Mouse (Mus musculus): ENCODE measurements around the gene Wwp2. TPM values are rescaled to one million over a fixed set of nuclear protein-coding genes. Genes with fewer than 3 reads are reported as not detected.

Gene Wwp2
- polyA plus RNA-seq, 1 experiment: 59.8 TPM

- TF ChIP-seq SRF (IDR thresholded peaks at IDR 0.05; ENCODE audit: control insufficient read depth, insufficient read length, low read depth) (no peak), MAX (IDR thresholded peaks at IDR 0.05; ENCODE audit: low read depth) (no peak), POLR2AphosphoS2 (IDR thresholded peaks at IDR 0.05; ENCODE audit: insufficient read length, low read depth) (no peak), REST (IDR thresholded peaks at IDR 0.05; ENCODE audit: insufficient read depth, insufficient read length) (no peak), E2F4 (IDR thresholded peaks at IDR 0.05; ENCODE audit: insufficient read depth) (no peak), CEBPB (IDR thresholded peaks at IDR 0.05; ENCODE audit: insufficient read depth, poor library complexity, severe bottlenecking) (no peak), POLR2A (IDR thresholded peaks at IDR 0.05; ENCODE audit: insufficient read length, low read depth) (no peak), MYOG (IDR thresholded peaks at IDR 0.05; ENCODE audit: control insufficient read depth in 1 of 3, insufficient read depth in 1 of 3, insufficient read length in 2 of 3, low read depth in 2 of 3) (no peak), MYOD1 (IDR thresholded peaks at IDR 0.05; ENCODE audit: control insufficient read depth in 1 of 3, insufficient read length in 2 of 3, low read depth in 2 of 3) (no peak), TCF12 (IDR thresholded peaks at IDR 0.05; ENCODE audit: insufficient read depth, poor library complexity, severe bottlenecking) (no peak), TCF3 (IDR thresholded peaks at IDR 0.05; ENCODE audit: insufficient read length, low read depth) (no peak), USF1 (IDR thresholded peaks at IDR 0.05; ENCODE audit: low read depth) (no peak)
- H3K79me2 ChIP-seq (ENCODE audit: control insufficient read depth, insufficient read depth): no peaks in the 10 kb centered on the region
- H3K4me3 ChIP-seq: no peak overlapping the region
- H3ac ChIP-seq (ENCODE audit: control insufficient read depth, insufficient read length): no peak overlapping the region
- H3K4me2 ChIP-seq (ENCODE audit: low read depth): no peak overlapping the region
- peaks cover 5% of the 10 kb centered on the region for H3K36me3 ChIP-seq (ENCODE audit: control insufficient read depth, insufficient read depth)
- H3K27me3 ChIP-seq (ENCODE audit: control insufficient read depth, insufficient read depth, insufficient read length): no peaks in the 10 kb centered on the region
Observed at GRCm38 (mm10) chr8:107518726-107519125, 82.6 kb downstream of the Wwp2 start.

GRCm38 (mm10) chr8:107519860-107520259 is 83.7 kb downstream of the Wwp2 start:
- Histone ChIP-seq H3K79me2 (ENCODE audit: control insufficient read depth, insufficient read depth) (no peaks in the 10 kb centered on the region), H3K4me2 (ENCODE audit: low read depth) (peak overlapping the region; percentile 10), H3K36me3 (ENCODE audit: control insufficient read depth, insufficient read depth) (peaks cover 5% of the 10 kb centered on the region), H3ac (ENCODE audit: control insufficient read depth, insufficient read length) (no peak overlapping the region), H3K4me3 (no peak overlapping the region), H3K27me3 (ENCODE audit: control insufficient read depth, insufficient read depth, insufficient read length) (no peaks in the 10 kb centered on the region)
- TF ChIP-seq MYOG (IDR thresholded peaks at IDR 0.05; ENCODE audit: control insufficient read depth in 1 of 3, insufficient read depth in 1 of 3, insufficient read length in 2 of 3, low read depth in 2 of 3): no peak

DNA sequence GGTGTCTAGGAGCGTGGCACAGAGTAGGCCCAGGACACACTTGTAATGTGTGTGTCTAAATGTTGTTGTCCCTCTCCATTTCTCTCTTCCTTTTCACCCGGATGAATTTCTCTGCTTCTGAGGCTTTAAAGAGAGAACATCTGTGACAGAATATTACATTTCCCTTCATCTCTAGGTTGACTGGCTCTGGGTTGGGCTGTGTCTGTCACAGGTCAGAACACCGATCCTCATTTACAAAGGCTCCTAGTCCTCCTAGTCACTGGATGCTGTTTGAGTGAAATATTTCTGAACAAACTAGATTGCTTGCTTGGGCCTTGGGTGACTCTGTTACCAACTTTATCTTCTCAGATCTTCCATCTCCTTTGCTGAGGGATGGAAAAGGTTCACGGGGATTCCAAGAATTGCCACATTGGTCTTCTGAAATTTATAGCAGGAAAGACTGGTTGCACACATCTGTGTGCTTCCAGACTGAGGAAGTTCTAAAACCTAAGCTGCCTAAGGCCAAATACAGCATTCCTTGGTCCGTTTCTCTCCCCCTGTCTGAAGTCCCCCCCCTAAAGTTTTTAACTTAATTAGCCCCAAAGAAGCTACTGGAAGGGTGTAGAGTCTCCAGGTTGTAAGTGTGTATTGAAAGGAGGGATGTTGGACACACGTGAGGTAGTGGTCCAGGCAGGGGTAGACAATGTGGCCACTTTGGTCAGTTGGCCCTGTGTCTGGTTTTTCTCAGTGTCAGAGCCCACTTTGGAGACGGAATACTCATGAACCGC is 85.8 kb downstream of the Wwp2 start:
- Histone ChIP-seq H3K27me3 (ENCODE audit: control insufficient read depth, insufficient read depth, insufficient read length) (no peaks in the 10 kb centered on the region), H3K4me2 (ENCODE audit: low read depth) (no peak overlapping the region), H3K36me3 (ENCODE audit: control insufficient read depth, insufficient read depth) (peaks cover 5% of the 10 kb centered on the region), H3K79me2 (ENCODE audit: control insufficient read depth, insufficient read depth) (no peaks in the 10 kb centered on the region), H3K4me3 (no peak overlapping the region), H3ac (ENCODE audit: control insufficient read depth, insufficient read length) (no peak overlapping the region)
- TF ChIP-seq MYOG (IDR thresholded peaks at IDR 0.05; ENCODE audit: control insufficient read depth in 1 of 3, insufficient read depth in 1 of 3, insufficient read length in 2 of 3, low read depth in 2 of 3) (no peak), REST (IDR thresholded peaks at IDR 0.05; ENCODE audit: insufficient read depth, insufficient read length) (no peak), MAX (IDR thresholded peaks at IDR 0.05; ENCODE audit: low read depth) (no peak), USF1 (IDR thresholded peaks at IDR 0.05; ENCODE audit: low read depth) (no peak), E2F4 (IDR thresholded peaks at IDR 0.05; ENCODE audit: insufficient read depth) (no peak), SRF (IDR thresholded peaks at IDR 0.05; ENCODE audit: control insufficient read depth, insufficient read length, low read depth) (no peak), TCF3 (IDR thresholded peaks at IDR 0.05; ENCODE audit: insufficient read length, low read depth) (no peak), MYOD1 (IDR thresholded peaks at IDR 0.05; ENCODE audit: control insufficient read depth in 1 of 3, insufficient read length in 2 of 3, low read depth in 2 of 3) (no peak), TCF12 (IDR thresholded peaks at IDR 0.05; ENCODE audit: insufficient read depth, poor library complexity, severe bottlenecking) (no peak)

DNA sequence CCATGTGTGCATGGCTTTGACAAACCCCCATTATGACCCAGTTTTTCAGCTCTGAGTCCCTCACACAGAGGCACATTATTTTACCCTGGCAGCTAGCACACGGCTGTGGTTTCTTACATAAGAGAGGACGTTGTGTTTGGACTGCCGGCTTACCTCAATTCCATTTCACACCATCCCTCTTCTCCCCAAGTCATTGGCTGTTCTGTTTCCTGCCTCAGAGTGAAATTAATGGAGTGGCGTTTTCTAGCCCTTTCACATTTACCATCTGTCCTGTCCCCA is 86.3 kb downstream of the Wwp2 start:
- Histone ChIP-seq H3K4me2 (ENCODE audit: low read depth) (no peak overlapping the region), H3ac (ENCODE audit: control insufficient read depth, insufficient read length) (no peak overlapping the region), H3K4me3 (no peak overlapping the region), H3K36me3 (ENCODE audit: control insufficient read depth, insufficient read depth) (peaks cover 5% of the 10 kb centered on the region), H3K79me2 (ENCODE audit: control insufficient read depth, insufficient read depth) (no peaks in the 10 kb centered on the region), H3K27me3 (ENCODE audit: control insufficient read depth, insufficient read depth, insufficient read length) (no peaks in the 10 kb centered on the region)
- TF ChIP-seq TCF3 (IDR thresholded peaks at IDR 0.05; ENCODE audit: insufficient read length, low read depth): no peak

GRCm38 (mm10) chr8:107524535-107524934 is 88.4 kb downstream of the Wwp2 start:
- H3K4me2 ChIP-seq (ENCODE audit: low read depth): no peak overlapping the region
- no peak overlapping the region for H3ac ChIP-seq (ENCODE audit: control insufficient read depth, insufficient read length)
- H3K36me3 ChIP-seq (ENCODE audit: control insufficient read depth, insufficient read depth): no peaks in the 10 kb centered on the region
- no peaks in the 10 kb centered on the region for H3K79me2 ChIP-seq (ENCODE audit: control insufficient read depth, insufficient read depth)
- TF ChIP-seq POLR2A (IDR thresholded peaks at IDR 0.05; ENCODE audit: insufficient read length, low read depth): no peak
- no peak for TF ChIP-seq POLR2AphosphoS2 (IDR thresholded peaks at IDR 0.05; ENCODE audit: insufficient read length, low read depth)
- TF ChIP-seq USF1 (IDR thresholded peaks at IDR 0.05; ENCODE audit: low read depth): no peak
- TF ChIP-seq CEBPB (IDR thresholded peaks at IDR 0.05; ENCODE audit: insufficient read depth, poor library complexity, severe bottlenecking): no peak
- TF ChIP-seq TCF3 (IDR thresholded peaks at IDR 0.05; ENCODE audit: insufficient read length, low read depth): no peak
- no peak for TF ChIP-seq SRF (IDR thresholded peaks at IDR 0.05; ENCODE audit: control insufficient read depth, insufficient read length, low read depth)
- no peak for TF ChIP-seq MYOG (IDR thresholded peaks at IDR 0.05; ENCODE audit: control insufficient read depth in 1 of 3, insufficient read depth in 1 of 3, insufficient read length in 2 of 3, low read depth in 2 of 3)
- TF ChIP-seq MYOD1 (IDR thresholded peaks at IDR 0.05; ENCODE audit: control insufficient read depth in 1 of 3, insufficient read length in 2 of 3, low read depth in 2 of 3): no peak
- TF ChIP-seq E2F4 (IDR thresholded peaks at IDR 0.05; ENCODE audit: insufficient read depth): no peak
- no peak for TF ChIP-seq REST (IDR thresholded peaks at IDR 0.05; ENCODE audit: insufficient read depth, insufficient read length)
- no peak for TF ChIP-seq TCF12 (IDR thresholded peaks at IDR 0.05; ENCODE audit: insufficient read depth, poor library complexity, severe bottlenecking)
- no peak for TF ChIP-seq MAX (IDR thresholded peaks at IDR 0.05; ENCODE audit: low read depth)
- H3K4me3 ChIP-seq: no peak overlapping the region
- no peaks in the 10 kb centered on the region for H3K27me3 ChIP-seq (ENCODE audit: control insufficient read depth, insufficient read depth, insufficient read length)

Data from myocyte (in vitro differentiated cells).